Mouse (Mus musculus) liver, embryonic 12.5 days (tissue): Measurements from ENCODE around the gene Zc3h15. TPM values are rescaled to one million over a fixed set of nuclear protein-coding genes. Genes with fewer than 3 reads are reported as not detected.
A peak's percentile ranks its signal among the peaks of the same experiment; 100 is the strongest.

Experiments
- ATAC-seq: fragments of 200-750 bp; cut with Nextera tagmentation; 2 replicates; pipeline ENCODE4 v1.8.0; 2017; ENCODE audit warnings: moderate number of reproducible peaks, mild to moderate bottlenecking, moderate library complexity
- H3K27ac ChIP-seq: fragments of 300-500 bp; sonication (generic); 2 replicates; pipeline ENCODE4 v1.5.1; 2016; ENCODE audit warnings: mild to moderate bottlenecking
- H3K27me3 ChIP-seq: fragments of 300-500 bp; sonication (generic); replicated peaks from 2 replicates; pipeline ENCODE4 v1.6.1; 2016; ENCODE audit warnings: mild to moderate bottlenecking, moderate library complexity
- H3K36me3 ChIP-seq: fragments of 300-500 bp; sonication (generic); 2 replicates; pipeline ENCODE4 v1.6.1; 2016; ENCODE audit warnings: mild to moderate bottlenecking, moderate library complexity
- H3K4me1 ChIP-seq: fragments of 300-500 bp; sonication (generic); 2 replicates; pipeline ENCODE4 v1.6.1; 2016
- H3K4me2 ChIP-seq: fragments of 300-500 bp; sonication (generic); 2 replicates; pipeline ENCODE4 v1.6.1; 2016; ENCODE audit warnings: mild to moderate bottlenecking, moderate library complexity
- H3K4me3 ChIP-seq: fragments of 300-500 bp; sonication (generic); 2 replicates; pipeline ENCODE4 v1.5.1; 2016; ENCODE audit warnings: mild to moderate bottlenecking, moderate library complexity
- H3K9ac ChIP-seq: fragments of 300-500 bp; sonication (generic); 2 replicates; pipeline ENCODE4 v1.6.1; 2016; ENCODE audit warnings: mild to moderate bottlenecking, moderate library complexity
- H3K9me3 ChIP-seq: fragments of 300-500 bp; sonication (generic); replicated peaks from 2 replicates; pipeline ENCODE4 v1.6.1; 2016; ENCODE audit warnings: mild to moderate bottlenecking, moderate library complexity
- WGBS: fragments of 180-500 bp; shearing (Covaris S2); methylation state at CpG from one replicate; pipeline ENCODE4 v1.1.7; 2016; ENCODE audit not compliant: insufficient replicate concordance; 5-methylcytosine and 5-hydroxymethylcytosine counted together
- polyA plus RNA-seq: library from polyadenylated mRNA; unstranded; fragments of >200 nt; fragmentation: Nextera tagmentation; extraction: Ambion mirVana; gene quantifications from 2 replicates; pipeline ENCODE4 v1.2.1, GENCODE M21; 2016

Gene Zc3h15
- 82.7 and 94.3 TPM in 2 replicates for polyA plus RNA-seq

DNA sequence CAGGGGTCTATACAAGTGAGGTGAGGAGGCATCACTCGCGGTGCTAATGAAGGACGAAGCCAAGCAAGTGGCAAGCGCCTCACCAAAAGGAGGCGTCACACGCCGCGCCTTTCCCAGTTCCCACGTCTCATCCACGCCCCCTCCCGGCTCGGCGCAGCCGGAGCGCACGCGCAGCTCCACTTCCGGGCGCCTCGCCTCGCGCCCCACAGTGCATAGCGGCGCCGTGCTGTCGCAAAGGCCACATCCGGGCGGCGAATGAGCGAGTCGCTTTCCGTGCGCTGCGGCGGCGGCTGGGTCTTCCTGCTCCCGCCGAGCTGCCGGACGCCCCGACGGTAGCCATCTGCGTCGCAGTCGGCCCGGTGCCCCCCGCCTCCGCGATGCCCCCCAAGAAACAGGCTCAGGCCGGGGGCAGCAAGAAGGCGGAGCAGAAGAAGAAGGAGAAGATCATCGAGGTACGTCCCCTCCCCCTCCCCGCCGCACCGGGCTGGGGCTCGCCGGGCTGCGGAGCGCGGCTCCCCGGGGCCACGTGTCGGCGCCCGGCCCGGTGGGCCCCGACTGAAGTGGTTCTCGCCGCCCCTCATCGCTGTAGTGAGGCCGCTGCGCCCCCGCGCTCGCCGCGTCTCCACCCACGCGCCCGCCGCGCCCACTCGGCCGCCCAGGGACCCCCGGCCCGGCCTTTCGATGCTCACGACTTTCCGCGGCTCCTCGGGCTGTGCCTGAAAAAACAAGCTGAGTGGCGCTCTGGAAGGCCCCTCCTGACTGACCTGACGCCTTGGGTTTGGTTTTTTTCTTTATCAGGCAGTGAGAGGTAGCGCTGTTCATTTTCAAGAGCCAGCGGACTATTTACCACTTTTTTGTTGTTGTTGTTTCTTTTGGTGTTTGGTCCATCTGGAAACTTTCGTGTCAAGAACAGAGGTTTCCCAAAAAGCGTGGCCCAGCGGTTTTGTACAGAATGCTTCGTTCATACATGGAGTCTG, at the start of gene Zc3h15:
TSS of gene Zc3h15 (plus strand) at position 160 of the 977 bp plus-strand sequence.
- Histone ChIP-seq H3K27me3 (no peaks in the 10 kb centered on the region), H3K9me3 (no peaks in the 10 kb centered on the region), H3K9ac (peak within 1 kb of the TSS; percentile 96), H3K4me2 (peak within 1 kb of the TSS; percentile 79), H3K27ac (peak within 1 kb of the TSS; percentile 88), H3K4me3 (peak within 1 kb of the TSS; percentile 97), H3K4me1 (peaks cover 40% of the 10 kb centered on the region), H3K36me3 (no peaks in the 10 kb centered on the region)
- WGBS, result 2% methylated on average over 96 of the region's 100 CpGs
- ATAC-seq, result peak; percentile 99

GRCm38 (mm10) chr2:83620558-83621367, 23.5 kb upstream of the Zc3h15 start:
- H3K4me2 ChIP-seq, result no peak overlapping the region
- H3K27ac ChIP-seq, result no peak overlapping the region
- H3K36me3 ChIP-seq, result no peaks in the 10 kb centered on the region
- no peaks in the 10 kb centered on the region for H3K4me1 ChIP-seq
- H3K9ac ChIP-seq, result no peak overlapping the region
- H3K4me3 ChIP-seq, result no peak overlapping the region
- no peaks in the 10 kb centered on the region for H3K9me3 ChIP-seq
- no peak for ATAC-seq
- WGBS, result 70% methylated on average over 11 of the region's 11 CpGs
- peaks cover 3% of the 10 kb centered on the region; the same call in 1 of the 2 replicates for H3K27me3 ChIP-seq

- no peaks in the 10 kb centered on the region for H3K9me3 ChIP-seq
- H3K27me3 ChIP-seq, result peaks cover 3% of the 10 kb centered on the region; the same call in 1 of the 2 replicates
- H3K4me3 ChIP-seq, result no peak overlapping the region
- H3K4me1 ChIP-seq, result no peaks in the 10 kb centered on the region
- H3K27ac ChIP-seq, result no peak overlapping the region
- WGBS, result 70% methylated on average over 4 of the region's 4 CpGs
- ATAC-seq, result no peak
- no peak overlapping the region for H3K4me2 ChIP-seq
- H3K9ac ChIP-seq, result no peak overlapping the region
- no peaks in the 10 kb centered on the region for H3K36me3 ChIP-seq
Measured at GRCm38 (mm10) chr2:83621511-83621910, 22.7 kb upstream of the Zc3h15 start.

DNA sequence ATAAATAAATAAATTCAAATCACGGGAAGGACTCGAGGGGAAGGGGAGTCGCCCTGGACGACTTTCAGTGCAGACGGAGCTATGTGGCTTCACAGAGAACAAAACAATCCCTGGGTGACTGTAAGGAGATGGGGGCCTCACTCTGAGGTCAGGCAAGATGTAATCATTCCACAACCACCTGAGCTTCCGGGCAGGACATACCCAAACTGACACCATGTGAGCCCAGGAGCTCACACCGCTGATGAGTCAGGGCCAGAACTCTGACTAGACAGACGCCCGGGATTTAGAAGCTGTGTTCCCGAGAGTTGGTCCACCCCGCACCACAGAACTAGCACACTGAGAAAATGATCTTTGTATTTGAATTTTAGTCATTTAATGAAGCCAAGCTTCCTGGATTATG, 21.4 kb upstream of the Zc3h15 start:
- no peak for ATAC-seq
- H3K27me3 ChIP-seq, result peaks cover 3% of the 10 kb centered on the region; the same call in 1 of the 2 replicates
- H3K4me2 ChIP-seq, result no peak overlapping the region
- no peak overlapping the region for H3K4me3 ChIP-seq
- WGBS, result 46% methylated on average over 11 of the region's 11 CpGs
- no peaks in the 10 kb centered on the region for H3K36me3 ChIP-seq
- H3K9me3 ChIP-seq, result no peaks in the 10 kb centered on the region
- no peak overlapping the region for H3K9ac ChIP-seq
- no peak overlapping the region for H3K27ac ChIP-seq
- no peaks in the 10 kb centered on the region for H3K4me1 ChIP-seq

DNA sequence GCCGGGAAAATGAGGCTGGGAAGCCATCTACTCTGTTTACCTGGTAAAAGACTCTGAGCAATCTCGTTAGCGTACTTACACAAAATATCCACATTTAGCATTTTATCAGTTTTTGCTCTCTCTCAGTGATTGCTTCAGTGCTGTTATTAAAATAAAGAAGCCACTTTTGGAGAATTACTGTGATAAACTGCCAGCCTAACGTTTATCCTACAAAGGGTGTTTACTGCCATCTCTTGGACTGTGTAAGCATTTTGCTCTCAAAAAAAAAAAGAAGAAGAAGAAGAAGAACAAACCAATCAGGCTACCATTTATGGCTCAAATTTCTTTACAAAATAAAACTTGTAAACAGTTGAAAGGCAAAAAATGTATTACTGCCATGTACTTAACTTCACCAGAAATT, 20.2 kb upstream of the Zc3h15 start:
- 54% methylated on average over 4 of the region's 4 CpGs for WGBS
- Histone ChIP-seq H3K9me3 (no peaks in the 10 kb centered on the region), H3K4me3 (no peak overlapping the region), H3K36me3 (no peaks in the 10 kb centered on the region), H3K9ac (no peak overlapping the region), H3K4me2 (no peak overlapping the region), H3K4me1 (no peaks in the 10 kb centered on the region), H3K27ac (no peak overlapping the region), H3K27me3 (peaks cover 3% of the 10 kb centered on the region; the same call in 1 of the 2 replicates)
- no peak for ATAC-seq

GRCm38 (mm10) chr2:83625226-83626108, 18.8 kb upstream of the Zc3h15 start:
- Histone ChIP-seq H3K4me1 (no peaks in the 10 kb centered on the region), H3K27ac (no peak overlapping the region), H3K4me2 (peak overlapping the region; percentile 15; the same call in 1 of the 2 replicates), H3K36me3 (no peaks in the 10 kb centered on the region), H3K27me3 (peaks cover 3% of the 10 kb centered on the region; the same call in 1 of the 2 replicates), H3K4me3 (no peak overlapping the region), H3K9me3 (no peaks in the 10 kb centered on the region), H3K9ac (no peak overlapping the region)
- 30% methylated on average over 10 of the region's 10 CpGs for WGBS
- no peak for ATAC-seq

GRCm38 (mm10) chr2:83626881-83627280, 17.4 kb upstream of the Zc3h15 start:
- no peak overlapping the region for H3K4me3 ChIP-seq
- H3K36me3 ChIP-seq, result no peaks in the 10 kb centered on the region
- ATAC-seq, result no peak
- H3K27ac ChIP-seq, result no peak overlapping the region
- WGBS, result 78% methylated on average over 9 of the region's 9 CpGs
- peaks cover 3% of the 10 kb centered on the region; the same call in 1 of the 2 replicates for H3K27me3 ChIP-seq
- H3K9ac ChIP-seq, result no peak overlapping the region
- H3K4me2 ChIP-seq, result no peak overlapping the region
- H3K4me1 ChIP-seq, result no peaks in the 10 kb centered on the region
- H3K9me3 ChIP-seq, result no peaks in the 10 kb centered on the region

DNA sequence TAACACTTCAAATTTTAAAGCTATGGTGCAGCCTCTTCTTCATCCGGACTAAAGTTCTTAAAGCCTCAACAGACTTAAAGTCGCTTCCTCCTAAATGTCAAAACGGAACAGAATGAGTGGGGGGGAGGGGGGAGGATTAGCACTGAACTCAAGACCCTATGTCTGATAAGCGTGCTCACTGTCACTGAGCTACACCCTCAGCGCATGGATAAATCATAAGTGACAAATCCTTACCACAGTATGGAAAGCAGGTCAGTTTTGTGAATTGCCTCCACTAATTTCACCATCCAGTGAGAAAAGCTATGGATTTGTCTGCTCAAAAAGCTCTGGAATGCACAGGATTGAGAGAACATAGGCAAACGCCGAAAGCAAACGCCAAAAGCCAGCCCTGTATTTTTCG, 16.7 kb upstream of the Zc3h15 start:
- WGBS, result 58% methylated on average over 9 of the region's 9 CpGs
- Histone ChIP-seq H3K4me3 (no peak overlapping the region), H3K27me3 (peaks cover 3% of the 10 kb centered on the region; the same call in 1 of the 2 replicates), H3K4me2 (no peak overlapping the region), H3K4me1 (no peaks in the 10 kb centered on the region), H3K9me3 (no peaks in the 10 kb centered on the region), H3K36me3 (no peaks in the 10 kb centered on the region), H3K27ac (no peak overlapping the region), H3K9ac (no peak overlapping the region)
- no peak for ATAC-seq

GRCm38 (mm10) chr2:83627932-83628331, 16.3 kb upstream of the Zc3h15 start:
- no peaks in the 10 kb centered on the region for H3K4me1 ChIP-seq
- no peak overlapping the region for H3K27ac ChIP-seq
- H3K4me3 ChIP-seq, result no peak overlapping the region
- no peak overlapping the region for H3K9ac ChIP-seq
- ATAC-seq, result no peak
- no peaks in the 10 kb centered on the region for H3K9me3 ChIP-seq
- 80% methylated on average over 6 of the region's 6 CpGs for WGBS
- H3K4me2 ChIP-seq, result no peak overlapping the region
- H3K27me3 ChIP-seq, result peaks cover 3% of the 10 kb centered on the region; the same call in 1 of the 2 replicates
- no peaks in the 10 kb centered on the region for H3K36me3 ChIP-seq

DNA sequence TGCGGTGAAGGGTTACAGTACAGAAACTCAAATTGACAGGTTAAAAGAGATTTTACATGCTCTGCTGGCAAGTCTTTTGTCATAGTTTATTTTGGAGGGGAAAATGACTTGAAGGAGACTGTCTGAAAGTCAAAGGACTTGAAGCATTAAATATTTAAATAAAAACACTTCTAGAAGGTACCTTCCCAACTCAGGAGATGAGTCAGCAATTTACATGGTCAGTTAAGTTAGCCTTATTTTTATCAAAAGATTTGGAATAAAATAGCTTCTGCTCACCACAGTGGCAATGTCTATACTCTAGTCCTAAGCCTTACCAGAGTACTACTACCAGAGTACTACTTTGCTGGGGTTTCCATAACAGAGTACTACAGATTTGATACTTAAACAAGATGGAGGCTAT, 2.2 kb upstream of the Zc3h15 start:
- H3K4me2 ChIP-seq, result no peak overlapping the region
- peaks cover 19% of the 10 kb centered on the region; the same call in 1 of the 2 replicates for H3K4me1 ChIP-seq
- no peaks in the 10 kb centered on the region; the same call in 1 of the 2 replicates for H3K27me3 ChIP-seq
- H3K27ac ChIP-seq, result no peak overlapping the region
- 83% methylated on average over 1 of the region's 1 CpGs for WGBS
- no peak for ATAC-seq
- no peaks in the 10 kb centered on the region for H3K36me3 ChIP-seq
- no peak overlapping the region for H3K4me3 ChIP-seq
- no peak overlapping the region for H3K9ac ChIP-seq
- H3K9me3 ChIP-seq, result no peaks in the 10 kb centered on the region

GRCm38 (mm10) chr2:83648916-83649315, 4.7 kb downstream of the Zc3h15 start:
- no peak overlapping the region for H3K9ac ChIP-seq

More at GRCm38 (mm10) chr2:83648916-83649315, 4.7 kb downstream of the Zc3h15 start:
- H3K9me3 ChIP-seq, result no peaks in the 10 kb centered on the region
- WGBS, result 78% methylated on average over 9 of the region's 9 CpGs
- no peak for ATAC-seq
- H3K27ac ChIP-seq, result no peak overlapping the region
- peaks cover 41% of the 10 kb centered on the region for H3K4me1 ChIP-seq
- peaks cover 15% of the 10 kb centered on the region; the same call in 1 of the 2 replicates for H3K36me3 ChIP-seq
- no peaks in the 10 kb centered on the region for H3K27me3 ChIP-seq
- H3K4me3 ChIP-seq, result no peak overlapping the region
- 0 out of 2 replicates have a peak overlapping the region, but pooled peaks have one; percentile 22 for H3K4me2 ChIP-seq
